In genomic region chr3:97961962-97962361, GRCm38 (mm10) we compare ENCODE assay signal across 23 mouse cellular contexts. TPM values are rescaled to one million over a fixed set of nuclear protein-coding genes. Genes with fewer than 3 reads are reported as not detected.
DNase-seq lines count a peak whose midpoint lies in the region; ATAC-seq lines count a peak whose summit lies in the region.
"Had no signal": no experiment of that assay in that cellular context is flagged by ENCODE, and none has a peak within 500 bp of the region (broad histone marks: within the 10 kb centered on the region; RNA-seq: fewer than 3 reads in every experiment).

No protein-coding gene starts in this region.

- no peaks in the 10 kb centered on the region for H3K9me3 ChIP-seq in kidney, embryonic 15.5 days (replicated peaks)
- no peaks in the 10 kb centered on the region for H3K9me3 ChIP-seq in embryonic facial prominence, embryonic 10.5 days
- H3K9me3 ChIP-seq in limb, embryonic 10.5 days (replicated peaks) = no peaks in the 10 kb centered on the region
- no peaks in the 10 kb centered on the region for H3K9me3 ChIP-seq in hindbrain, embryonic 16.5 days (ENCODE audit: control insufficient read depth, low read length)
- H3K9me3 ChIP-seq: forebrain, embryonic 12.5 days; forebrain, embryonic 15.5 days; hindbrain, embryonic 12.5 days; hindbrain, embryonic 15.5 days had no signal

- H3K9ac ChIP-seq in kidney, embryonic 15.5 days = no peak overlapping the region
- H3K9ac ChIP-seq in hindbrain, embryonic 16.5 days (ENCODE audit: low read depth, low read length) = no peak overlapping the region
- H3K9ac ChIP-seq: forebrain, embryonic 12.5 days; forebrain, embryonic 15.5 days; hindbrain, embryonic 12.5 days; hindbrain, embryonic 15.5 days had no signal

- H3K36me3 ChIP-seq in kidney, embryonic 15.5 days = no peaks in the 10 kb centered on the region
- no peaks in the 10 kb centered on the region for H3K36me3 ChIP-seq in embryonic facial prominence, embryonic 10.5 days (replicated peaks)
- no peaks in the 10 kb centered on the region for H3K36me3 ChIP-seq in limb, embryonic 10.5 days
- no peaks in the 10 kb centered on the region for H3K36me3 ChIP-seq in hindbrain, embryonic 16.5 days (ENCODE audit: control insufficient read depth, insufficient read depth, low read length)
- H3K36me3 ChIP-seq: forebrain, embryonic 12.5 days; forebrain, embryonic 15.5 days; hindbrain, embryonic 12.5 days; hindbrain, embryonic 15.5 days had no signal

- H3K27me3 ChIP-seq in kidney, embryonic 15.5 days = no peaks in the 10 kb centered on the region
- no peaks in the 10 kb centered on the region for H3K27me3 ChIP-seq in embryonic facial prominence, embryonic 10.5 days (replicated peaks; ENCODE audit: low read depth, poor library complexity, severe bottlenecking)
- H3K27me3 ChIP-seq in limb, embryonic 10.5 days (ENCODE audit: low read depth, poor library complexity, severe bottlenecking) = no peaks in the 10 kb centered on the region
- H3K27me3 ChIP-seq in hindbrain, embryonic 16.5 days (replicated peaks; ENCODE audit: control insufficient read depth, insufficient read depth, low read length) = no peaks in the 10 kb centered on the region
- H3K27me3 ChIP-seq: forebrain, embryonic 12.5 days; forebrain, embryonic 15.5 days; hindbrain, embryonic 12.5 days; hindbrain, embryonic 15.5 days had no signal

- 0 out of 2 replicates have a peak overlapping the region, but pooled peaks have one; percentile 9 for H3K27ac ChIP-seq in kidney, embryonic 15.5 days
- peak overlapping the region; percentile 35; the same call in 1 of the 2 replicates for H3K27ac ChIP-seq in embryonic facial prominence, embryonic 10.5 days (replicated peaks)
- H3K27ac ChIP-seq in limb, embryonic 10.5 days = 0 out of 2 replicates have a peak overlapping the region, but pooled peaks have one; percentile 37
- no peak overlapping the region for H3K27ac ChIP-seq in hindbrain, embryonic 16.5 days (ENCODE audit: low read depth, low read length)
- H3K27ac ChIP-seq: forebrain, embryonic 12.5 days; forebrain, embryonic 15.5 days; heart, adult 2 months; hindbrain, embryonic 15.5 days had no signal

- H3K4me3 ChIP-seq in kidney, embryonic 15.5 days (replicated peaks) = no peak overlapping the region
- no peak overlapping the region for H3K4me3 ChIP-seq in embryonic facial prominence, embryonic 10.5 days
- H3K4me3 ChIP-seq in limb, embryonic 10.5 days = no peak overlapping the region
- H3K4me3 ChIP-seq in hindbrain, embryonic 16.5 days (ENCODE audit: low read length) = no peak overlapping the region
- H3K4me3 ChIP-seq: erythroblast, embryonic 14.5 days; forebrain, embryonic 12.5 days; forebrain, embryonic 15.5 days; heart, adult 2 months; hindbrain, embryonic 12.5 days; hindbrain, embryonic 15.5 days had no signal

- H3K4me1 ChIP-seq in kidney, embryonic 15.5 days = peaks cover 25% of the 10 kb centered on the region
- peaks cover 69% of the 10 kb centered on the region for H3K4me1 ChIP-seq in embryonic facial prominence, embryonic 10.5 days
- H3K4me1 ChIP-seq in limb, embryonic 10.5 days = peaks cover 55% of the 10 kb centered on the region
- peaks cover 8% of the 10 kb centered on the region; the same call in 1 of the 2 replicates for H3K4me1 ChIP-seq in hindbrain, embryonic 16.5 days (ENCODE audit: control insufficient read depth, insufficient read depth, low read depth, low read length)
- H3K4me1 ChIP-seq: forebrain, embryonic 15.5 days had no signal

- ATAC-seq in kidney, embryonic 15.5 days (replicated peaks; ENCODE audit: low FRiP score) = no peak
- no peak for ATAC-seq in hindbrain, embryonic 16.5 days
- ATAC-seq: activated CD4-positive, CD25-positive, alpha-beta regulatory T cell, adult 4 months; forebrain, embryonic 15.5 days had no signal

- WGBS in kidney, embryonic 15.5 days = 68% methylated on average over 6 of the region's 6 CpGs
- 73% methylated on average over 6 of the region's 6 CpGs for WGBS in embryonic facial prominence, embryonic 10.5 days
- WGBS in limb, embryonic 10.5 days = 67% methylated on average over 6 of the region's 6 CpGs
- WGBS in hindbrain, embryonic 16.5 days = 74% methylated on average over 6 of the region's 6 CpGs

- H3K4me2 ChIP-seq in kidney, embryonic 15.5 days = no peak overlapping the region
- H3K4me2 ChIP-seq in hindbrain, embryonic 16.5 days (ENCODE audit: low read length) = no peak overlapping the region
- H3K4me2 ChIP-seq: forebrain, embryonic 12.5 days; forebrain, embryonic 15.5 days; heart, embryonic 11.5 days; hindbrain, embryonic 12.5 days; hindbrain, embryonic 15.5 days had no signal

- DNase-seq in kidney, adult 18-20 months = no peak
- DNase-seq in embryonic facial prominence, embryonic 10.5 days (ENCODE audit: low spot score) = no peak
- DNase-seq in limb, embryonic 10.5 days (ENCODE audit: low spot score) = no peak
- no peak for DNase-seq in neural tube, embryonic 10.5 days (ENCODE audit: extremely low spot score, low spot score)
- DNase-seq: adrenal gland, adult 8-10 months; adrenal gland, postnatal 25 days; cerebellum, adult 11-12 months; cerebellum, adult 8-10 months; cerebellum, postnatal 10 days; cerebellum, postnatal 36 days; embryo, embryonic 11 days; gastrocnemius, postnatal 10 days; gastrocnemius, postnatal 36 days; heart, adult 2 months had no signal

RNA-seq across cellular contexts. Expression of gene Notch2, which starts 51.4 kb away (rescaled TPM):
- 33.1 and 33.8 TPM in 2 replicates for polyA plus RNA-seq in kidney, embryonic 15.5 days (2015; fragmentation: Nextera tagmentation; extraction: Ambion mirVana)
- 22.0 and 23.2 TPM in 2 replicates for polyA plus RNA-seq in embryonic facial prominence, embryonic 10.5 days (2016; fragmentation: Nextera tagmentation; extraction: Ambion mirVana)
- polyA plus RNA-seq in limb, embryonic 10.5 days (2016; fragmentation: Nextera tagmentation; extraction: Ambion mirVana) = 22.7 and 29.6 TPM in 2 replicates
- 7.6 and 12.1 TPM in 2 replicates for polyA plus RNA-seq in hindbrain, embryonic 16.5 days (2015; fragmentation: Nextera tagmentation; extraction: Ambion mirVana)
